Comparison of ENCODE assay signal across 9 mouse cellular contexts in the genomic region with DNA sequence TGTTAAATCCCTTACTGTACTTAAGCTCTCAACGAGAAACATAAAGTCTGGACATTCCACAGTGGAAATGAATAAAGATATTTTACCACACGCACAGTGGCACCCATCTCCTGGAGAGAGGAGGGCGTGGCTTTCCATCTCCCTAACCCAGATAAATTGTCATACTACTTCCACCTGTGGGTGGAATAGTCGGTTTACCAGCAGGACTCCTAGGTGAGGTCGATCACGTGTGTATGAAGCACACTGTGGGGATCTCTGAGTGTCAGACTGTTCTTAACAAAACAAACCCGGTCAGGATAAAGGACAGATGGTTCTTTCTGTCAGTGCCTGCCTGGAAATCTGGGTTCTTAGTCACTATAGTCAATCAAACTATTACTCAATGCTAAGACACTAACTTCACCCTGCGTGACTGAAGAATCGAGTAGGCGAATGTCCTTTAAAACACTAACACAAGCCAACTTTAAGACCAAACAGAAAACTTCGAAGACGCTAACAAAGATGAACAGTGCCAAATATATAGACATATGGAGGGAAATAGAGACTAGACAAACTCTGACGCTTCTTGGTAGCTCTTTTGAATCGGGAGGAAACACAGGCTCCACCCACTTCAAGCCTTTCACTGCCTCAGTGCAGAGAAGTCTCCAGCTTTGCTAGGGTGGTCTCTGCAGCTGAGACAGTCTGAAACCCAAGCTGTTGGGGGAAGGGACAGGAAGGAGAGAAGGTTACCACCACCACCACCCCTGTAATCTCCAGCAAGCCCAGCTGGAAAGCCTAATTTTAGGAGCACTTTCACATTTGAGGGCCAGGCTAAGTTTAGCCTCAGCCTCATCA.
DNase-seq lines count a peak whose midpoint lies in the region; ATAC-seq lines count a peak whose summit lies in the region.
"Had no signal": no experiment of that assay in that cellular context is flagged by ENCODE, and none has a peak within 500 bp of the region (broad histone marks: within the 10 kb centered on the region; RNA-seq: fewer than 3 reads in every experiment).

No protein-coding gene starts in this region.

- H3K27me3 ChIP-seq in forebrain, embryonic 10.5 days (ENCODE audit: poor library complexity, severe bottlenecking), result peaks cover 13% of the 10 kb centered on the region; the same call in 1 of the 2 replicates
- H3K27me3 ChIP-seq in forebrain, embryonic 11.5 days (ENCODE audit: control insufficient read depth, insufficient read depth, low read length), result no peaks in the 10 kb centered on the region
- no peaks in the 10 kb centered on the region for H3K27me3 ChIP-seq in heart, embryonic 11.5 days (ENCODE audit: control insufficient read depth, insufficient read depth, low read length)
- no peaks in the 10 kb centered on the region for H3K27me3 ChIP-seq in stomach, embryonic 14.5 days (ENCODE audit: control insufficient read depth, insufficient read depth, low read length)

- H3K4me3 ChIP-seq in forebrain, embryonic 10.5 days, result no peak overlapping the region
- no peak overlapping the region for H3K4me3 ChIP-seq in forebrain, embryonic 11.5 days (ENCODE audit: low read depth, low read length)
- no peak overlapping the region for H3K4me3 ChIP-seq in heart, embryonic 11.5 days (ENCODE audit: low read depth, low read length)
- H3K4me3 ChIP-seq in stomach, embryonic 14.5 days (ENCODE audit: low read depth, low read length), result no peak overlapping the region

- no peaks in the 10 kb centered on the region for H3K9me3 ChIP-seq in forebrain, embryonic 10.5 days
- no peaks in the 10 kb centered on the region for H3K9me3 ChIP-seq in forebrain, embryonic 11.5 days (ENCODE audit: control insufficient read depth, low read length)
- H3K9me3 ChIP-seq in heart, embryonic 11.5 days (replicated peaks; ENCODE audit: control insufficient read depth, low read length), result no peaks in the 10 kb centered on the region
- H3K9me3 ChIP-seq in stomach, embryonic 14.5 days (ENCODE audit: control insufficient read depth, low read depth, low read length), result no peaks in the 10 kb centered on the region

- peaks cover 53% of the 10 kb centered on the region for H3K4me1 ChIP-seq in forebrain, embryonic 10.5 days
- H3K4me1 ChIP-seq in forebrain, embryonic 11.5 days (replicated peaks; ENCODE audit: control insufficient read depth, insufficient read depth, low read length), result peaks cover 10% of the 10 kb centered on the region; the same call in 1 of the 2 replicates
- H3K4me1 ChIP-seq in heart, embryonic 11.5 days (ENCODE audit: control insufficient read depth, insufficient read depth, low read length), result peaks cover 31% of the 10 kb centered on the region
- peaks cover 10% of the 10 kb centered on the region for H3K4me1 ChIP-seq in stomach, embryonic 14.5 days (ENCODE audit: control insufficient read depth, insufficient read depth, low read length)

- no peak overlapping the region for H3K9ac ChIP-seq in forebrain, embryonic 11.5 days (ENCODE audit: low read length)
- H3K9ac ChIP-seq in heart, embryonic 11.5 days (ENCODE audit: low read depth, low read length), result no peak overlapping the region
- H3K9ac ChIP-seq in stomach, embryonic 14.5 days (replicated peaks; ENCODE audit: low read depth, low read length), result no peak overlapping the region
- H3K9ac ChIP-seq: liver, embryonic 14.5 days had no signal

- WGBS in forebrain, embryonic 10.5 days, result 74% methylated on average over 14 of the region's 14 CpGs
- 70% methylated on average over 14 of the region's 14 CpGs for WGBS in forebrain, embryonic 11.5 days
- 50% methylated on average over 14 of the region's 14 CpGs for WGBS in heart, embryonic 11.5 days (ENCODE audit: insufficient replicate concordance)
- 53% methylated on average over 14 of the region's 14 CpGs for WGBS in stomach, embryonic 14.5 days

- H3K4me2 ChIP-seq in forebrain, embryonic 11.5 days (ENCODE audit: low read depth, low read length, severe bottlenecking), result no peak overlapping the region
- peak overlapping the region; percentile 45 for H3K4me2 ChIP-seq in heart, embryonic 11.5 days
- peak overlapping the region; percentile 4; the same call in 1 of the 2 replicates for H3K4me2 ChIP-seq in stomach, embryonic 14.5 days (replicated peaks; ENCODE audit: low read depth, low read length)

- H3K36me3 ChIP-seq in forebrain, embryonic 10.5 days (replicated peaks), result no peaks in the 10 kb centered on the region
- no peaks in the 10 kb centered on the region for H3K36me3 ChIP-seq in forebrain, embryonic 11.5 days (ENCODE audit: control insufficient read depth, insufficient read depth, low read length)
- H3K36me3 ChIP-seq in heart, embryonic 11.5 days (ENCODE audit: control insufficient read depth, insufficient read depth, low read length), result no peaks in the 10 kb centered on the region
- H3K36me3 ChIP-seq in stomach, embryonic 14.5 days (ENCODE audit: control insufficient read depth, insufficient read depth, low read length), result no peaks in the 10 kb centered on the region

- no peak for DNase-seq in forebrain, embryonic 10.5 days (ENCODE audit: extremely low spot score, low spot score)
- DNase-seq in forebrain, embryonic 11.5 days (ENCODE audit: low spot score), result no peak
- peak; percentile 33 for DNase-seq in right cerebral cortex, adult 18-20 months
- no peak for DNase-seq in right cerebral cortex, postnatal 4 days
- no peak for DNase-seq in yolk sac, embryonic 10.5 days (ENCODE audit: low spot score)
- no peak for DNase-seq in gastrocnemius, postnatal 25 days

- no peak for ATAC-seq in forebrain, embryonic 11.5 days (replicated peaks; ENCODE audit: low FRiP score)
- ATAC-seq in heart, embryonic 11.5 days (replicated peaks; ENCODE audit: insufficient number of reproducible peaks, low FRiP score, low TSS enrichment), result peak; percentile 12; the same call in 1 of the 2 replicates
- no peak; the same call in 1 of the 2 replicates for ATAC-seq in stomach, embryonic 14.5 days (ENCODE audit: insufficient number of reproducible peaks, insufficient read depth, low FRiP score, low read depth)

- H3K27ac ChIP-seq in forebrain, embryonic 10.5 days, result peak overlapping the region; percentile 51; the same call in 1 of the 2 replicates
- H3K27ac ChIP-seq in forebrain, embryonic 11.5 days (ENCODE audit: low read depth, low read length), result no peak overlapping the region
- H3K27ac ChIP-seq in heart, embryonic 11.5 days (ENCODE audit: low read depth, low read length), result peak overlapping the region; percentile 84
- H3K27ac ChIP-seq in stomach, embryonic 14.5 days (ENCODE audit: low read length), result no peak overlapping the region
- H3K27ac ChIP-seq: liver, embryonic 14.5 days had no signal

Comparison
In these comparisons a context has a peak if more than half of its experiments do, and no peak if none do; other contexts are left out.
1. H3K27ac ChIP-seq: peak in forebrain, embryonic 10.5 days (single experiment) and heart, embryonic 11.5 days (single experiment); none in forebrain, embryonic 11.5 days (single experiment) and stomach, embryonic 14.5 days (single experiment).